Mouse (Mus musculus) bone marrow macrophage, adult 2 months (primary cell): Measurements from ENCODE around the gene Slc46a1.

Source experiments
- CTCF ChIP-seq: IDR thresholded peaks from 2 replicates; pipeline ENCODE4 v1.5.1; 2012; ENCODE audit warnings: low read depth, mild to moderate bottlenecking, low read length, moderate library complexity
- POLR2A ChIP-seq: IDR thresholded peaks from 2 replicates; pipeline ENCODE4 v1.6.1; 2012; ENCODE audit warnings: mild to moderate bottlenecking, low read depth, low read length, borderline replicate concordance

DNA sequence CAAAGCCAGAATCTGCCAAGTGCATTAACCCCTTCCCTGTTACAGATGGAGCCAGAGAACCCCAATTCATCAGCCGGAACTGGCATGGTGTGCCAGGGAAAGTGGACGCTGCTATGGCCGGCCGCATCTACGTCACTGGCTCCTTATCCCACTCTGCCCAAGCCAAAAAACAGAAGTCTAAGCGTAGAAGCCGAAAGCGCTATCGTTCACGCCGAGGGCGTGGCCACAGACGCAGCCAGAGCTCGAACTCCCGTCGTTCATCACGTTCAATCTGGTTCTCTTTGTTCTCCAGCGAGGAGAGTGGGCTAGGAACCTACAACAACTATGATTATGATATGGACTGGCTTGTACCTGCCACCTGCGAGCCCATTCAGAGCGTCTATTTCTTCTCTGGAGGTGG lies 36.0 kb downstream of the Slc46a1 start:
- TF ChIP-seq CTCF, result no peak
- TF ChIP-seq POLR2A, result no peak
